Mouse (Mus musculus) thymus, postnatal 36 days (tissue): ENCODE measurements around the gene Limch1.

Source experiments
- DNase-seq, 2 experiments: peaks; one replicate each; pipeline ENCODE4 v3.0.0; 2022; ENCODE audit warnings: mixed read lengths in 2 of 2

Gene Limch1

GRCm38 (mm10) chr5:66886410-66887120, 140.9 kb downstream of the Limch1 start:
- DNase-seq, result no peak

GRCm38 (mm10) chr5:66888061-66888460, 142.4 kb downstream of the Limch1 start:
- DNase-seq, result no peak

- no peak for DNase-seq
Observed at GRCm38 (mm10) chr5:66889337-66889736, 143.7 kb downstream of the Limch1 start.

GRCm38 (mm10) chr5:66895440-66896120, 150.0 kb downstream of the Limch1 start:
- no peak for DNase-seq

GRCm38 (mm10) chr5:66897584-66897983, 152.0 kb downstream of the Limch1 start:
- DNase-seq, result no peak

- no peak for DNase-seq
Observed at GRCm38 (mm10) chr5:66898252-66898651, 152.6 kb downstream of the Limch1 start.

GRCm38 (mm10) chr5:66898811-66899430, 153.3 kb downstream of the Limch1 start:
- no peak for DNase-seq

- no peak for DNase-seq
Observed at GRCm38 (mm10) chr5:66901116-66901515, 155.5 kb downstream of the Limch1 start.

GRCm38 (mm10) chr5:66904835-66905234, 159.2 kb downstream of the Limch1 start:
- no peak for DNase-seq

- DNase-seq, result no peak
Observed at GRCm38 (mm10) chr5:66908883-66909282, 163.3 kb downstream of the Limch1 start.

GRCm38 (mm10) chr5:66909962-66910361, 164.3 kb downstream of the Limch1 start:
- no peak for DNase-seq

GRCm38 (mm10) chr5:66910610-66911009, 165.0 kb downstream of the Limch1 start:
- DNase-seq, result no peak

- DNase-seq, result no peak
Observed at GRCm38 (mm10) chr5:66911068-66911467, 165.4 kb downstream of the Limch1 start.

GRCm38 (mm10) chr5:66913791-66914190, 168.2 kb downstream of the Limch1 start:
- no peak for DNase-seq

GRCm38 (mm10) chr5:66917353-66918315, 172.0 kb downstream of the Limch1 start:
- DNase-seq, result no peak

GRCm38 (mm10) chr5:66918316-66919305, 173.0 kb downstream of the Limch1 start:
- no peak for DNase-seq

GRCm38 (mm10) chr5:66922582-66922981, 177.0 kb downstream of the Limch1 start:
- no peak for DNase-seq

GRCm38 (mm10) chr5:66929291-66929690, 183.7 kb downstream of the Limch1 start:
- DNase-seq, result no peak

GRCm38 (mm10) chr5:66933134-66933804, 187.6 kb downstream of the Limch1 start:
- DNase-seq, result no peak

- DNase-seq, result no peak
Observed at GRCm38 (mm10) chr5:66934585-66934984, 189.0 kb downstream of the Limch1 start.

GRCm38 (mm10) chr5:66937376-66937775, 191.7 kb downstream of the Limch1 start:
- no peak for DNase-seq
